Mouse (Mus musculus): ENCODE measurements around the gene Siah3. TPM values are rescaled to one million over a fixed set of nuclear protein-coding genes. Genes with fewer than 3 reads are reported as not detected.

Siah3 gene
- polyA plus RNA-seq, 1 experiment from 2014 or later: 0.35 TPM

DNA sequence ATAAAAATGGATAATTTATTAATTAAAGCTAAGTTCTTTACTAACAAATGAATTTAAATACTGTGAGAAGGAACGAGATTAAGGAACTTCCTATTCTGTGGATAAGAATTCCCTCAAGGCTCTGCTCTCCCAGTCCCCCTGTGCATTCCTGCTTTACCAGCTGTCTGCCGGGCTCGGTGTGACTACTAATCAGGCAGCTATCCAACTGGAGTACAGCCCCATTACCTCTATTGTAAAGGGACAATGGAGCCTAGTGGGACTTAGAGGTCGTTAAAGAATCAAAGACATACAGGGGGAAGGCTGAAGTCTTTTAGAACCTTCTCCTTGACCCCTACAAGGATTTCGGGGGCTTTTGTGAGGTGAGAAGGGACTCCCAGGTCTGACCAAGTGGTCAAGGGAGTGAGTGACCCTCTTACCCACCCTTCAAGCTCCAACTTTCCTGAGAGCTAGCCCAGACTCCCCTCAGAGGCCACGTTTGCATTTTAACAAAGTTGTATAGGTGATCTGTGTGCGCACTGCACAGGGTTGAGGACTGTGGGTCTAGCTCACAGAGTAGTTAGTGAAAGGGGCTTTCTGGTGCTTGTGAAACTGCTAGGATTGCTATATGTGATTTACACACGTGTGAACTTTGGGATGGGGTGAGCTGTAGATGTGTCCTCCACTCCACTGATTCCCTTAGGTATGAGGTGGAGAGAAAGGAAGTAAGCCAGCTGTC, 49.5 kb downstream of the Siah3 start:
- Histone ChIP-seq H3K4me3 (no peak overlapping the region), H3K36me3 (no peaks in the 10 kb centered on the region), H3K27me3 (no peaks in the 10 kb centered on the region), H3K9me3 (no peaks in the 10 kb centered on the region), H3K9ac (no peak overlapping the region), H3K4me1 (no peaks in the 10 kb centered on the region), H3K4me2 (no peak overlapping the region), H3K27ac (no peak overlapping the region)
- ATAC-seq (ENCODE audit: insufficient number of reproducible peaks, insufficient read depth, low FRiP score, low TSS enrichment, low read depth): no peak
- 33% methylated on average over 8 of the region's 8 CpGs for WGBS

DNA sequence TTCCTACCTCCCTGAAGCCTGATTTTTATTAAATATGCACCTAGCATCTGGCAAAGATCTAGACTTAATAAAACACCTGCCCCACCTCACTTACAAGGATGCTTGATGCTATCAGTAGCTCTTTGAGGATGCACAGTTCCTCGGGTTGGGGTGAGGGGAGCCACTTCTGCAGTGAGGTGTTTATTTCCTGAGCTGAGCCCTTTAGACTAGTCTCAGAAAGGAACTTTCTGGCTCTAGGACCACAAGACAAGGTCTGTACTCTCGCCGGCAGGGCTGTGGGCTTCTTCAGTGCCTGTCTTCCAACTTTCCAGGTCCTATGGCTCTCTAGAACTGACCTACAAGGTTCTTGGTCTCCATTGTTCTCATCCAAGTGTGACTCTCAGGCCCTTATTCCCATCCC, 50.5 kb downstream of the Siah3 start:
- H3K4me2 ChIP-seq: no peak overlapping the region
- H3K27me3 ChIP-seq: no peaks in the 10 kb centered on the region
- H3K36me3 ChIP-seq: no peaks in the 10 kb centered on the region
- WGBS: 72% methylated on average over 3 of the region's 3 CpGs
- H3K27ac ChIP-seq: no peak overlapping the region
- no peaks in the 10 kb centered on the region for H3K9me3 ChIP-seq
- H3K4me1 ChIP-seq: no peaks in the 10 kb centered on the region
- H3K4me3 ChIP-seq: no peak overlapping the region
- H3K9ac ChIP-seq: no peak overlapping the region
- ATAC-seq (ENCODE audit: insufficient number of reproducible peaks, insufficient read depth, low FRiP score, low TSS enrichment, low read depth): no peak

DNA sequence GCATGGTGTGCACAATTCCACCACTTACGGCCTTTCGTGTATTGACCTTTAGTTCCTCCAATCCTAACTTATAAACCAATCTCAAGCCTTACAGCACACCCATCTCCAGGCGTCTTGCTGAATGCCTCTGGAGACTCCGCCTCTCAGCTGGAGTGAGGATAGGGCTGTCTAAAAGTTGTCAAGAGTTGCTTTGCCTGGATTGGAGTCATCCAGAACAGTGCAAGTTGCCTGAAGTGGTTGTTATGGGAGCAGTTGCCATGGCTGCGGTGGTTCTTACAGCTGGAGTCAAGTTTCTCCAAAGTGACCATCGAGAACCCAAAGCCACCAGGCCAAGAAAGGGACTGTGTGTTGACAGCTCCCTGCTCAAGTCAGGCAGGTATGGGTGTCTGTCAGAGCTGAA, 54.3 kb downstream of the Siah3 start:
- H3K4me1 ChIP-seq: no peaks in the 10 kb centered on the region
- no peak overlapping the region for H3K27ac ChIP-seq
- no peaks in the 10 kb centered on the region for H3K36me3 ChIP-seq
- no peak overlapping the region for H3K4me2 ChIP-seq
- ATAC-seq (ENCODE audit: insufficient number of reproducible peaks, insufficient read depth, low FRiP score, low TSS enrichment, low read depth): no peak
- H3K9me3 ChIP-seq: no peaks in the 10 kb centered on the region
- H3K4me3 ChIP-seq: no peak overlapping the region
- 77% methylated on average over 6 of the region's 6 CpGs for WGBS
- H3K27me3 ChIP-seq: no peaks in the 10 kb centered on the region
- H3K9ac ChIP-seq: no peak overlapping the region

DNA sequence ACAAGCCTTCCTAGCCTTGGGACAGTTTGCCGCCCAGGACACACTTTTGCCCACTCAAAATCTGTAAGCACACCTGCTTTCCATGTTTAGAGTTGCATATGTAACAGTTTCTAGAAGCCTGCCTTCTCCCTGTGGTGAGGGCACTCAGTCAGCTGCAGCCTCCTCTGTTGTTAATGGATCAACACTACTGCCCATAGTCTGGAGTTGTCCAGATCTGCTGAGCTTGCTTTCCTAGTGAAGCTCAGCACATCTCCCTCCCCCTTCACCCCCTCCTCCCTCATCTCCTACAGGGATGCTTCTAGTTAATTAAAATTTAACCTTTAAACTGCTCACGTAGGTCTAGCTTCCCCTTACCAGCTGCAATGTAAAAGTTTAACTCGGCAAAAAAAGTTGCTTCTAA, 57.2 kb downstream of the Siah3 start:
- Histone ChIP-seq H3K4me3 (no peak overlapping the region), H3K27ac (no peak overlapping the region), H3K36me3 (no peaks in the 10 kb centered on the region), H3K4me1 (no peaks in the 10 kb centered on the region), H3K4me2 (no peak overlapping the region), H3K9ac (no peak overlapping the region), H3K27me3 (no peaks in the 10 kb centered on the region), H3K9me3 (no peaks in the 10 kb centered on the region)
- 52% methylated on average over 3 of the region's 3 CpGs for WGBS
- ATAC-seq (ENCODE audit: insufficient number of reproducible peaks, insufficient read depth, low FRiP score, low TSS enrichment, low read depth): no peak

DNA sequence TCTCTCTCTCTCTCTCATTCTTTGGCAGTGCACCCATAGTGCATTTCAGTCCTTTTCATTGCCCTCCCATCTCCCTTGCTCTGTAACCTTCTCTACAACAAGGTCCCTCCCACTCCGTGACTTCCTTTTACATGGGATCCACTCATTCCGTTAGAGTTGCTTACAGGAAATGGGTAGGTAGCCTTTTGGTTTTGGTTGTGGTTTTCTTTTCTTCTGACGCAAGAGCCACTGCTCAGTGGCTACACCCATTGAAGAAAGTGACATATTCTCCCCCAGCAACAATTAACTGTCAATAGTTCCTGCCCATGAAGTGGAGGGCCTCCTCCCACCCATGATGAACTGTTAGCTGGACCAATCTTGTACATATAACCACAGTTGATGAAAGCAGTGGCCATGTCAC, 60.4 kb downstream of the Siah3 start:
- ATAC-seq (ENCODE audit: insufficient number of reproducible peaks, insufficient read depth, low FRiP score, low TSS enrichment, low read depth): no peak
- 83% methylated on average over 3 of the region's 3 CpGs for WGBS
- no peaks in the 10 kb centered on the region for H3K9me3 ChIP-seq

DNA sequence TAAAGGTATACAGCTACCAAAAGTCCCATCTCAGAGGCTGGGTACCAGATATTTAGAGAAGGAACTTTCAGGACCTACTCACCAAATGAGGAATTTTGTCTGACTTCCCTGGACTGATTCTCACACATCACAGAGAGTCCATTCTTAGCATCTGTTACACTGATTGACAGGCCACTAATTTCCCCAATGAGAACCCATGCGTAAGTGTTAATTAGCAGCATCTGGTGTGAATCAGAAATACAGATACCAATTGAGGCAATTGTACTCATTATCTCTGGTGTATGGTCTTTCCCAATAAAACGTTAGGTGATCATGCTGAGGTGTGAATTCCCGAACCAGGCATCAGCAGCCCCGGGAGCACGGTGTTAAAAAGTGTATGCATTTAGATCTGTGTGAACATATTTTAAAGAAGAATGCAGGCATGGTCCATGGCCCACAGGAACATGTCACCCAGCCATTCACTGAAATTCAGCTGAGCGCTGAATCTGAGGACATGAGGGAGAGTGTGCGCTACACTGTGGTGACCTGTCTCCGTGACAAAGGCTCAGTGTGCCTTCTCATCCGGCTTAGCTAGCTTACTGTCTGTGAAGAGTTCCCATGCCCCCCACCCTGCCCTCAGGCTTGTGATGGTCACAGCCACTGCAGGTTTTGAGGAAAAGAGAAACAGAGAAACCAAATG, 61.3 kb downstream of the Siah3 start:
- Histone ChIP-seq H3K9ac (no peak overlapping the region), H3K27me3 (no peaks in the 10 kb centered on the region), H3K4me2 (no peak overlapping the region), H3K27ac (no peak overlapping the region), H3K9me3 (no peaks in the 10 kb centered on the region), H3K4me1 (no peaks in the 10 kb centered on the region), H3K36me3 (no peaks in the 10 kb centered on the region), H3K4me3 (no peak overlapping the region)
- ATAC-seq (ENCODE audit: insufficient number of reproducible peaks, insufficient read depth, low FRiP score, low TSS enrichment, low read depth): no peak
- 55% methylated on average over 9 of the region's 9 CpGs for WGBS

More for the DNA sequence above, 60.4 kb downstream of the Siah3 start:
- H3K9ac ChIP-seq: no peak overlapping the region
- no peaks in the 10 kb centered on the region for H3K36me3 ChIP-seq
- H3K27me3 ChIP-seq: no peaks in the 10 kb centered on the region
- H3K4me2 ChIP-seq: no peak overlapping the region
- no peak overlapping the region for H3K27ac ChIP-seq
- H3K4me1 ChIP-seq: no peaks in the 10 kb centered on the region
- no peak overlapping the region for H3K4me3 ChIP-seq

DNA sequence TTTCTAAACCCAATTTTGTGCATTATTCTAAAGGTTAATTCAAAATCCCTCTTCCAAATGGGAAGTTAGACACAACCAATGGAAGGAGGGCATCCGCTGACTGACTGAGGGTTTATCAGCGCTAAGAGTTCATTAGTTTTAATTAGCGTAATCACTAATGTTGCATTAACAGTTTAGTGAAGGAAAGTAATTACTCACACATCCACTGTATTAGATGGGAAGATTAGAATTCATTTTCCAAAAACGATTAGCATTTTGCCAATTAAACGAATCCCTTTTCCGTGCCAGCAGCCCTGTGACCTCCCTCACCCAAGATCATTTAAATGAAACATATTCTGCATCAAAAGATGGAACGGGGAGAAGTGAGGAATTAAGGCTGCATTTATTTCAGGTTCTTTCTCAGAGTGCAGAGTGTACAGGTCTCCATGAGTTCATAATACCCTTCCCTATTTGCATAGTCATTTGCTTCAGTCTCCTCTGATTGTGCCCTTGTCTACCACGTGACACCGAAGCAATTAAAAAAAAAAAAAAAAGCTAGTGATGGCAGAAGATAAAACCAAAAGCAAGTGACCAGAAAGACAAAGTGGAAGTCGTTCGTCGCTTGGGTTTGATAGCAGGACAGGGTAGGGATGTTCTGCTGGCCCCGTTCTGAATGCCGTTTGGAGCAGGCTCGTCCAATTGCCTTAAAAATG, 62.6 kb downstream of the Siah3 start:
- Histone ChIP-seq H3K9ac (no peak overlapping the region), H3K9me3 (no peaks in the 10 kb centered on the region), H3K27me3 (no peaks in the 10 kb centered on the region), H3K4me1 (no peaks in the 10 kb centered on the region), H3K4me3 (no peak overlapping the region), H3K27ac (no peak overlapping the region), H3K4me2 (no peak overlapping the region), H3K36me3 (no peaks in the 10 kb centered on the region)
- ATAC-seq (ENCODE audit: insufficient number of reproducible peaks, insufficient read depth, low FRiP score, low TSS enrichment, low read depth): no peak
- 86% methylated on average over 15 of the region's 15 CpGs for whole genome bisulfite sequencing

DNA sequence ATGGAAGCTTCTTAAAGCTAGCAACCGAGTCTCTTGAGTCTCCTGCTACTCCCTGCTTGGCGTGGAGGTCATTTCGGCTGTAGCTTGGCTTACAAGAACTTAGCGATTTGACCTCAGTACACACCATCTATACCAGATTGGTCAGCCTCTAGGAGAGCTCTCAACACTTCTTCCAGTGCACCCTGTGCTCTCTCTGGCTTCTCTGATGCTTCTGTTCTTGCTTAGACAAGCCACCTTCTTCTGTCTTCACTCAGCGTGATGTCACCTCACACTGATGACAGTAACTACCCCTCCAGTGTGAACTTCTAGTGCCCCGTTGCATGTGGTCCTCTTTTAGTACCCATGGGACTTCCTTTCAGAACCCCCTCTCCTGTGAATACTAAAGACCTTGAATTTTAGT, 63.1 kb downstream of the Siah3 start:
- Histone ChIP-seq H3K27ac (no peak overlapping the region), H3K27me3 (no peaks in the 10 kb centered on the region), H3K9ac (no peak overlapping the region), H3K4me3 (no peak overlapping the region), H3K36me3 (no peaks in the 10 kb centered on the region), H3K4me2 (no peak overlapping the region), H3K4me1 (no peaks in the 10 kb centered on the region), H3K9me3 (no peaks in the 10 kb centered on the region)
- ATAC-seq (ENCODE audit: insufficient number of reproducible peaks, insufficient read depth, low FRiP score, low TSS enrichment, low read depth): no peak
- WGBS: 90% methylated on average over 6 of the region's 6 CpGs

DNA sequence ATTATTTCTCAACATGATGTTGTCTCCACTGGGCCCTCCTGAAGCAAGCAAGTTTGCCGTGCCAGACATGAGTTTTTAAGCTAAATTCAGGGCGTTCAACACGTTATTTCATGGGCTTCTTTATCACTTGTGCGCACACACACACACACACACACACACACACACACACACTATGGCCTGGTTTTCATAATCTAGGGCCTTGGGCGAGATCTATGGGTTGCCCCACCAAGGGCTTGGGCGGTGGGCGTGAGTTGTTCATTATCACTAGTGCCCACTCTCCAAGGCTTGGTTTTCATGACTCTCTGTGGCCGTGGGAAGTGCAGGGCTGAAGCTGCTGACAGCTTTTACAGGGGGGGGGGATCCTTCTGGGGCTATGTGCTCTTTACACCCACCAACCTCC, 63.9 kb downstream of the Siah3 start:
- ATAC-seq (ENCODE audit: insufficient number of reproducible peaks, insufficient read depth, low FRiP score, low TSS enrichment, low read depth): no peak
- no peak overlapping the region for H3K9ac ChIP-seq

DNA sequence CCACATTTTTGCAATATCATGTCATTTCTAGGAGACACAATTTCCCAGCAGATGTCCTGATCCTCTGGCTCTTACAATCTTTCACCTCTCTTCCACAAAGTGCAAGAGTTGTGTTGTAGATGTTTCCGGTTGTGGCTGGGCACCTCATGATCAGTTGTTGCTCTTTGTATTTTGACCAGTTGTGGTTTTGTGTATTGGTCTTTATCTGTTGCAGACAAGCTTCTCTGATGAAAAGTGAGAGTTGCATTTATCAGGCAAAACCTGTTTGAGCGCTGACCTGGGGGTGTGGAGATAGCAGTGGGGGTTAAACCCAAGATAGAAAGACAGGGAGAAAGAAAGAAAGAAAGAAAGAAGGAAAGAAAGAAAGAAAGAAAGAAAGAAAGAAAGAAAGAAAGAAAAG, 68.9 kb downstream of the Siah3 start:
- ATAC-seq (ENCODE audit: insufficient number of reproducible peaks, insufficient read depth, low FRiP score, low TSS enrichment, low read depth): no peak
- Histone ChIP-seq H3K36me3 (no peaks in the 10 kb centered on the region), H3K27me3 (no peaks in the 10 kb centered on the region), H3K4me1 (peaks cover 9% of the 10 kb centered on the region), H3K4me3 (no peak overlapping the region), H3K9ac (no peak overlapping the region), H3K4me2 (no peak overlapping the region), H3K9me3 (no peaks in the 10 kb centered on the region), H3K27ac (no peak overlapping the region)
- 90% methylated on average over 2 of the region's 2 CpGs for WGBS

More for the DNA sequence above, 63.9 kb downstream of the Siah3 start:
- no peaks in the 10 kb centered on the region for H3K4me1 ChIP-seq
- H3K27me3 ChIP-seq: no peaks in the 10 kb centered on the region
- H3K4me3 ChIP-seq: no peak overlapping the region
- WGBS: 86% methylated on average over 8 of the region's 8 CpGs
- no peaks in the 10 kb centered on the region for H3K9me3 ChIP-seq
- H3K27ac ChIP-seq: no peak overlapping the region
- H3K4me2 ChIP-seq: no peak overlapping the region
- no peaks in the 10 kb centered on the region for H3K36me3 ChIP-seq

DNA sequence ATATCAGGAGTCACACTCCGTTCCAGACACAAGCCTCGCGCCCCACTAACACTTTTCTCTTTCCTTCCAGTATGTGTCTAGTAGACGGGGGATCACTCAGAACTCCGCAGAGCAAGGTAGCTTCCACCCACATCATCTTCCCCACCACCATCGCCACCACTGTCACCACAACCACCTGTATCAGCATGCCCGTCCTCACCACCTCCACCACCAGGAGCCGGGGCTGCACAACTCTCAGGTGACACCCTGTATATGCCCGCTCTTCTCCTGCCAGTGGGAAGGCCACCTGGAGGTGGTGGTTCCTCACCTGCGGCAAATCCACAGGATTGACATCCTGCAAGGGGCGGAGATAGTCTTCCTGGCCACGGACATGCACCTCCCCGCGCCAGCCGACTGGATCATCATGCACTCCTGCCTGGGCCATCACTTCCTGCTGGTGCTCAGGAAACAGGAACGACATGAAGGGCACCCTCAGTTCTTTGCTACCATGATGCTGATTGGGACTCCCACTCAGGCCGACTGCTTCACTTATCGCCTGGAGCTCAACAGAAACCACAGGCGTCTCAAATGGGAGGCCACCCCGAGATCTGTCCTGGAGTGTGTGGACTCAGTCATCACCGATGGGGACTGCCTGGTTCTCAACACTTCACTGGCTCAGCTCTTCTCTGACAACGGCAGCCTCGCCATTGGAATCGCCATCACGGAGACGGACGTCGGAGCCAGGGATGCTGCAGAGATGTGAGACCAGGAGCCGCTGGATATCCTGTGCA, 69.8 kb downstream of the Siah3 start:
- Histone ChIP-seq H3K36me3 (no peaks in the 10 kb centered on the region), H3K4me3 (no peak overlapping the region), H3K9me3 (no peaks in the 10 kb centered on the region), H3K27me3 (no peaks in the 10 kb centered on the region), H3K27ac (no peak overlapping the region), H3K9ac (no peak overlapping the region), H3K4me2 (no peak overlapping the region), H3K4me1 (peaks cover 16% of the 10 kb centered on the region)
- ATAC-seq (ENCODE audit: insufficient number of reproducible peaks, insufficient read depth, low FRiP score, low TSS enrichment, low read depth): no peak
- WGBS: 89% methylated on average over 29 of the region's 29 CpGs
